Mouse (Mus musculus) adrenal gland, adult 2 months (tissue): ENCODE measurements at regions not wholly inside any gene's neighbourhood (a gene's known extent, or its start where the extent isn't known, plus 50 kb on each side); places are given as distances from the start of the nearest gene placed in this dataset.

ENCODE experiments used
- DNase-seq: peaks from one replicate; pipeline ENCODE4 v3.0.0; 2021

DNA sequence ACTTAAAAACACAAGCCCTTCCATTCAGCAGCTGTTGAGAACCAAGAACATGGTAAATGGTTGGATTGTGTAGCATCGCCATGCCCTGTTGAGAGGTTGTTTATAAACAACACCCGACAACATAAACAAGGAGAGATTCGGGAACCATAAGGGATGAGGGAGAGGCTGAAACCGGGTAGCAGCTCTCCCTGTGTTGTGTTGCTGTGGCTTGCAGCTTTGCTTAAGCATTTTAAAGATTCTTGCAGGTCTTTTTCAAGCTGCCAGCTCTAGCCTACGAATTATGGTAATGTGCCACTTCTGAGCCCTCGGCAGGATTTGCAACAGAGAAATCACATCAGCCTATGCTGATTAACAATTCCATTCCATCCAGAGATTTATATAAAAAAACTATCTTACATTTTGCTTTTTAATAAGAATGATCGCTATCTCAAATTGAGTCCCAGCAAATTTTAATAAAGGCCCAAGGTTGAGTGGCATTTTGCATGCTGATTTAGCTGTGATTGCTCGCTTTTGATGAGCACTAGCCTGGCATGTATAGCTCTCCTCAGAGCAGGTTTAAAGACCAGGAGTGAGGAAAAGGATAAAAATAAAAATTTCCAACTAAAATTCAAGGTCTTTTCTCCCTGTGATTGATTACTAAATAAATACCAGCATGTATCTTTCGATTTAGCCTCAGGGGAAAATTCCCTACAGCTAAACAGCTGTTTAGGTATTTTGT lies 445.7 kb upstream of the 4930412O13Rik start:
- DNase-seq: no peak

DNA sequence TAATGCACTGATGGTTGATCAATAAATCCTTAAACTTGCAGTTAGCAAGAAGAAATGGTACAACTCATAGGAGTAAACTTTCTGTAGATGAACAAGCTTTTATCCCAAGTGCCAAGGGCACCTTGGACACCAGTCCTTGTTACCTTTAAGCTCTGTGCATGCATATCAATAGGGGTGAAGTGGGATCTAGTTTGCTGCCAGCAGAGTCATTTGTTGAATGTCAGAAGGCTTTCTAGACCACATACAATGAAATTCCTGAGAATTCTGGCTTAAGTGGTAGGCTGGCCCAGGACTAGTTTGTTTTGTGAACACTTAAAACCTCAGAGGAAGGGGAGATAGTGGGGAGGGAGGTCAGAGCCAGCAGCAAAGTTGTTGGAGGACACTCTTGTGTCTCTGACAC lies 437.9 kb upstream of the 4930412O13Rik start:
- no peak for DNase-seq

DNA sequence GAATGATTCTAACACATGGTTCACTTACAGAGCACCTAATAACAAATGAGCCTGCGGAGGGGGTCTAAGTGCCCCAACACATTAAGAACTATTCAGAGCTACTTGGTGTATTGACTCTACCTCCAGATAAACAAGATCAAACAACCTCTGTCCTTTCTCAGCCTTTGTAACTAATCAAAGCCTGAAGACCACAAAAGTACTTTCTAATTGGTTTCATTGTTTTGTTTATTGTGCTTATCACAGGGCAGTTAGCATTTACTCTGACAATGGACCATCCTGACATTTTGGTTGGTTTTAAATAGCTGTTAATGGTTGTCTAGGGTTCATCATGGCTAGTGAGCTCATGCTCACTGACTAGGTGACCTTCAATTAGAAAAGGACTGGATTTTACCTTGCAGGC lies 435.2 kb upstream of the 4930412O13Rik start:
- DNase-seq: no peak

DNA sequence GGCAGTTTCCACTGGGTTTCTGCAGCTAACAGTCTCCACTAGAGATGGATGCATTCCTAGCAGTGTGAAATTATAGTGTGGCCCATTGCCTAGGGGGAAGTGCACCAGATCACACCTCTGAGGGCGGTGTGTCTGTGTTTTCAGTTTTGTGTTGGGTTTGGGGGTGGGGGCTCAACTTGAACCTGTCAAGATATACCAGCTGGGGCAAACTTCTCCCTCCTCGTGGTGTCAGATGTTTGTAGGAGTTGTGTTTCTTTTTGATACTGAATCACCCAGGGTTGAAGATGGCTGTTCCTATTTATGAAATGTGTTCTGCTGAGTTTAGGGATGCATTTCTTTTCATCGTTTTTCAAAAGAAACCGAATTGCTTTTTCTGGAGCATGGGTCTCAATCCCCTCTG lies 416.6 kb upstream of the 4930412O13Rik start:
- no peak for DNase-seq

DNA sequence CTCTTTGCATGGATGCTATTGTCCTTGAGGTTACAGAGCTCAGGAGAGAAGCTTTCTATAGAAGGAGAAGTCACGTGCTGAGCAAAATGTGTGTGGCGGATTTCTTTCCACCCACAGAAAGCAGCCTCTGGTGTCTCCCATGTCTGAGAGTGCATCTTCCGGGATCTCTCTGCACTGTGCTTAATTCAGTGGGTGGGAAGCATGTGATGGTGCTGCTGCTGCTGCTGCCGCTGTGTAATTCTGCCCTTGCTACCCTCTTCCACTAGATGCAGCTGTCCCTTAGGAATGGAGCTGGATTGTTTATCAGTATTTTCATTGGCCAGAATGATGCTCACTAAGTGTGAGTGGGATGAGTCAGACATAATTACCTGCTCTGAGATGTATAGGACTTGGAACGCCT lies 416.2 kb upstream of the 4930412O13Rik start:
- DNase-seq: no peak

DNA sequence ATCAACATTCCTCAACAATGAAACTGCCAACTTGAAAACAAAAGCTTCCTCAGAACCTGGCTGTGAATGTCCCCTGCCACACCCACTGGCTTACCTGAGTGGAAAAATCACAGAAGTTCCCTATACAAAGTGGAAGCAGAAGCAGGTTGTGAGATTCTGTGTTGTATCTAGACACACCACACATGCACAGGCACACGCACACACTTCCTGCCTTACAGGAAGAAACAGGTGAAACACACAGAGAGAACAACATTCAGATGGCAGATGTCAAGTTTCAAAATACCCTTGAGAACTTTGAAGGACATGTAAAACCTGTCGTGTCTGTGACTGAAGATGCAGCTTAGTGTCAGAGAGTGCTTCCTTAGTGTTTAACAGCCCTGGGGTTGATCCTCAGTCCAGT lies 413.5 kb upstream of the 4930412O13Rik start:
- no peak for DNase-seq

DNA sequence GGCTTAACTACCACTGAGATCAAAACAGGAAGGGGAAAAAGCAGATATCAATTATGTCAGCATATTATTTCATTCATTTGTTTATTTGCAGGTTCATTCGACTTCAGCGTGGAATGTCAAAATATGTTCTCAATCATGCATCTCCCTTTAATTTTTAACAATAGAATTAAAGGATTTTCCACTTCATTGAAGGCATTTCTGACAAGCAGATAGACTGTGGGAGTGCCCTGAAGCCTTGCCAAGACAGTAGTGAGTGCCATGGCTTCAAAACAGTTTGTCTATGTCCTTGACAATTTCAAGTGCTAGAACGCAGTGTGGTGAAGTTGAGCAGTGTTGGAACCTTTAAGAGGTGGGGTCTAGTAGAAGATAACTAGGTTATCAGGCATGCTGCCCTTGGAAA lies 412.4 kb upstream of the 4930412O13Rik start:
- no peak for DNase-seq

DNA sequence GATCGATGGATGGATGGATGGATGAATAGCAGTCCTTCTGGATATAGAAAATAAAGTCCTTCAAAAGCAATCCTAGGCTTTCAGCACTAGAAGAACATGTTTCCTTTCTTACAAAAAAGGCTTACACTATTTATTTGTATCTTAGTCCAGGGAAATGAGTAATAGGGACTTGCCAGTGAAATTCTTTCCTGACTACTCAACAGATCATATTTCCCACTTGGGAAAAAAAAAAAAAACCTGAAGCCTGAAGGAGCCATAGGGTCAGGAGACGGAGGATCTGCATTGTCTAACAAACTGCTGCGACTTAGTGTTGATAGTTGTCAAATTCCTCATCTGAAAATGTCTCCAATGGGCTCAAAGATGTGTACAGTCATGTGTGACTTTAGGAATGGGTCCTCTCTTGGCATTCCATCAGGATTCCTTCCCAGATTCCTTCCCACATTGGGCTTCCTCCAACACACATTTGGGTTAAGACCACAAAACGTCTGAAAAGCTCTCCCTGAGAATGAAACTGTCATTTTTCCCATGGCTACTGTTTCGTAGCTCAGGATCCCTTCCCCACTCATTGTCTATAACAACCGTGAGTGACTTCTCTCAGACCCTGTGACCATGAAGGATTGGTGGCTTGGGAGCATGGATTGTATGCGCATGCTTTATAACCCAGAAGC lies 399.2 kb upstream of the 4930412O13Rik start:
- DNase-seq: no peak

DNA sequence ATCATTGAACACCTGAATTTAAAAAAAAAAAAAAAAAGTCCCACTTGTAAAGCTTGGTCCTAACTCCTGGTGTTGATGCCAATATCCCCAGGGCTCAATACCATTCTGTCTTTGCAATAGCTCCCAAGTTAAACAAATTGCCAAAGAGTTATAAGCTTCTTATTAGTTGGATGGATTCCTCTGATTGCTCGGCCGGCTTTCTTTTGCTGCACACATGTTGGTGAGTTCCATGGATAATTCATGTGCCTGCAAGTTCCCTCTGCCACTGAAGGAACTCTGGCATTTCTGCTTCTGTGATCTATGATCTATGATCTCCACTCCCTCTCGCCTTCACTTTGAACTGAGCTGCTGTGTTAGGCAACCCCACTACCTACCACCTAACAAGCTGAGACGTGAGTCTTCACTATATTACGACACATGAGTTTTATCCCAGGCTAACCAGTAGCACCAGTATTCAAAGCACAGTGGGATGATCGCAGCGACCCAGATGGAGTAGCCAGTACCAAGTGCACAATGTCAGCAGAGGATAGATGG lies 393.6 kb upstream of the 4930412O13Rik start:
- DNase-seq: no peak

DNA sequence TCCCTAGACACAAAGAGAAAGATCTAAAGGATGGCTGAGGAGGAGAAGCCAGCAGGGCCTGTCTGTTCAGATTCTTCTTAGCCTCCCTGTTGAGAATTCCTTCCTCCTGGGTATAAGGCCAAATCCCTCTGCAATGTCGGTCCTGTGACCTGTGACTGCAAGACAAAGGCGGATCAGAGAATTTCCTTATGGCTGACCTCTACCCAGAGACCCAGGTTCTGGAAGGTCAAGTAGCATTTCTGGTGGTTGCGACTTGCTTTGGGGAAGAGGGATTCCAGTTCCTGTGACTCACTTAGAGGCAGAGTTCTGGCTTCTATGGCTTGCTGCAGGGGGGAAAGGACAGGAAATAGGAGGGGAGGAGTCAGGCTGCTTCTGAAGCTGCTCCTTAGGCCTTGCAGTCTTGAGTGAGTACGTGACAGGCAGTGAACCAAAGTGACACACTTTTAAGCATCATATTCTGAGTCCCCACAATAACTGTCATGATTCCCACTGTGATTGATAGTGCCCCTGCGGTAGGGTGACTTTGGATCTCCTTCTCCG lies 387.4 kb upstream of the 4930412O13Rik start:
- no peak for DNase-seq

DNA sequence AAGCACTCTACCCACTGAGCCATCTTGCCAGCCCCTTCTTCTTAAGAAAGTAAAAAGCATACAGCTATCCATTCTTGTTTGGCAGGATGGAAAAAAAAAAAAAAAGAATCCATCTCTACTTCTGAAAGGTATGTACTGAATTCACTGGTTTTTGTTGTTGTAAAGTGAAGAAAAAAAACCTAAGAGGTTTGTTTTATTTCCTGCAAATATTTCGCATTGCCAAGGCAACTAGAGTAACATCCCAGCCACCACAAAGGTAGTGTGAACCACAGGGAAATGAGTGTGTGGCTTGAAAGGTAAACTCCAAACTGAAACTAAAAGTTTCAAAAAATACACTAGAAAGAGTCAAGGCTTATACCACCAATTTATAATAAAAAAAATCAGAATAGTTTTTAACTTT lies 361.0 kb upstream of the 4930412O13Rik start:
- no peak for DNase-seq

DNA sequence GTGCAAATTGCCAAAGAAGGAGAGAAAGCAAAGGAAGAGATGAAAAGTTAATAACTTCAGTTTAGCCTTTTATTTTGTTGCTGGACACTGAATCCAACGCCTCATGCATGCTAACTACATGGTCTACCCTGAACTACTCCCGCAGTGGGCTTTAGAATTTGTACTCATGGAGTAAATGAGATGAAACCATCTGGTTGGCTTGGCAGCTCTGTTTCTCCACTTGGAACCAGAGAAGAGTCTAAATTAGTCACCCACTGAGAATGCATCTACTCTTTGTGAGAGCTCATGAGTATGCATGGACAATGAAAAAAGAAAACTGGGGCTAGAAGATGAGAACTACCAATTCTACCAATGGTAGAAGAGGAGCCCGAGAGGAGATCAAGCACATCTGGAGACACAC lies 355.1 kb upstream of the 4930412O13Rik start:
- DNase-seq: no peak

DNA sequence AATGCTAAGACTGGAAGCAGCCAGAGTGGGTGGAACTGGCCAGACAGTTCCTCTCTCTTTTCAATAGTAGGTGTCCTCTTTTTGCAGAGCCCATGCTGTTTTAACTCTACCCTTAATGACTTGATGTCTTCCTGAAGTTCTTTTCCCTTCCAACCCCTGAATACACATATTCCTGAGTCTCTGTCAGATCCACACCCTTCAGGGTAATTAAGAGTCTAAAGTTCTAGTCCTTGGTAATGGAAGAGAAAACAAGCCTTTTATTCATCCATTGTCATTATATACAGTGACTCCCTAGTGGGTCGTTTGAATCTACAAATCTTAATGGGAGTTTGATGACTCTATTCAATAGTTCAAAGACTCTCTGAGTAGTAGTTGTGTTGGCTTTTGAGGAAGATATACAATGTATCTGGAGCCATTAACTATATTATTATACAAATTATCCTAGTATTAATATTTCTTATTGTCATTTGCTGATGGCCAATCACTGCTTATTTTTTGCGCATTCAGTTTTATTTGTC lies 345.9 kb upstream of the 4930412O13Rik start:
- no peak for DNase-seq

DNA sequence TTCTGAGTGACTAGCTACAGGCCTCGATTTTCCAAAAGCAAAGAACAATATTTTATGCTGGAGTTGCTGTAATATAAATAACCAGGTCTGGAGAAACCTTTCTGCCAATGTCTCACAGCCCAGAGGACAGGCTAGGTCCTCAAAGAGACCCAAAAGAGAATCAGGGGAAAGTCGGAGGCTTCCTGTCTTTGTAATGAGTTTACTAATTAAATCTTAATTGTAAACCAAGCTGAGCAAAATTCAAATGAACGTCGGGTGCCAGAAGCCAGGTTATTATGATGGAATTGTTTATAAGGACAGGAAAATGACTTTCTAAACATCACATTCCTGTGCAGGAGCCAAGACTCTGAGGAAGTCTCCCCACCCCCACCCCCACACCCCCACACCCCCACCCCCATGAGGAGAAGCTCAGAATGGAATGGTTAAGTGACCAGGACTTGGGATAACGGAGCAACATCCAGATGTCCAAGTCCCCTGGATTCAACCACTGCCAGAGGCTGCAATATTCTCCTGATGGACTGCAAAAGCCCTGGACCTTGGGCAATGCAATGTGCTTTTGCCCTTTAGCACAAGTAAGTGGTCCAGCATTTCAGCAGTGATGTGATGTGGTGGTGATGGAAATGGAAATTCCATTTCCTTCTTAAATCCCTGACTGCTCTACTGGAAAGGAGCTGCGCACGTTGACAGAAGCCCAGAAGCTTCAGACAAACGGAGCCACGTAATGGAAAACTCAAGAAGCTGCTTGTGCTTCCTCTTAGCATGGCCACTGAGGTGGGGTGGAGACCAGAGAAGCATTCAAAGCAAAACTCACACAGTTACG lies 333.1 kb upstream of the 4930412O13Rik start:
- DNase-seq: no peak

DNA sequence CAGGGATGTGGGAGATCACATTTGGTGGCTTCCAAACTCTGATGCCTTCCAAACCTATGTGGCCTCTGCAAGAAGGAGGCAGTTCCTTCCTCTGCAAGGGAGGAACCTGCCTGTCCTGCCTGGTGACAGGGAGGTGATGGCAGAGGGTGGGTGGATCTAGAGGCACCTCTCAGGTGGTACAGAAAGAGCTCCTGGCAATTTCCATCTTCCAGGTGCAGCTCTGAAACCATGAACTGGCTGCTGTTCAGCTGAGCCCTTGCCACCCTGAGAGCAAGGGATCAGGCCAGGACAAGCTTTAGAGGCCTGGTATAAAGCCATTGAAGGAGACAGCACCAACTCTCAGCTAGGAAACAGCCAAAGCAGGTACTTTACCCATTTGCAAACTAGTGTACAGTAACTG lies 327.7 kb upstream of the 4930412O13Rik start:
- no peak for DNase-seq

DNA sequence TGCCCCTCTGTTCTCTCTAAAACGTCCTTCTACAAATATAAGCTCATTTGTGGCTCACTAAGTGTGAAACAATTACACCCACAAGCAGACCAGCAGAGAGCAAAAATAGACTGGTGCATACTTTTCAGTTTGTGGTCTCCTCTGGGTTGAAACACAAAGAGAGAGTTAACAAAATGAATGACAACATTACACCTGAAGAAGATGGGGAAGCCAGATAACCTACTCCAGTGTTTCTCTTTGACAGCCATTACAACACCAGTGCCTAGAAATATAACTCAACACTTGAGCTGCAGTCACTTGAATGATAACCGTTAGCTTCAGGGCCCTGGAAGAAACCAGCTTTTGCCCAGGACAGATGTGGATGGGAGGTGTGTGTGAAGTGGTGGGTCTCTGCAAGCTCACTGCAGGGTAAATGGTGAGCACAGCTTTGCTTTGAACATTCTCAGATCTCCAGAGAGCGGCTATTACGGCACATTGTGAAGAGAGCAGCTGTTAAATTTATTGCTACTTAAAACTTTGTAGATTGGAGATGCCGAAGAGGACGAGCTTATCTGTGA lies 316.5 kb upstream of the 4930412O13Rik start:
- DNase-seq: no peak

DNA sequence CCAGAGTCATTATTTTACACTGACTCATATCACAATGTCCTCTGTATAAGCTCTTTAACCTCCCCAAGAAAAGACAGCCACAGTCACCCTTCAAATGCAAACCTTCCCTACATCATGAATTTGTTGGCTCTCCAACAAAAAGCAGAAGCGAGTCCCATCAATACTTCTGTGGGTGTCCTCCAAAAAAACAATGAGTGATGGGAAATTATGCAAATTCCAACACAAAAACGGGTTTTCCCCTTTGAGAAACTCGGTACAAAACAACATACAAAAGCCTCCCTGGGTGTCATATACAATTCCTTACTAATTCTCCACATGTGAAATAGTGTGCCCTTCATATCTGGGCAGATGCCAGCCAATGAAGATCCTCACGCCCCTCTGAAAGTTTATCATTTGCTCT lies 311.8 kb upstream of the 4930412O13Rik start:
- DNase-seq: no peak

DNA sequence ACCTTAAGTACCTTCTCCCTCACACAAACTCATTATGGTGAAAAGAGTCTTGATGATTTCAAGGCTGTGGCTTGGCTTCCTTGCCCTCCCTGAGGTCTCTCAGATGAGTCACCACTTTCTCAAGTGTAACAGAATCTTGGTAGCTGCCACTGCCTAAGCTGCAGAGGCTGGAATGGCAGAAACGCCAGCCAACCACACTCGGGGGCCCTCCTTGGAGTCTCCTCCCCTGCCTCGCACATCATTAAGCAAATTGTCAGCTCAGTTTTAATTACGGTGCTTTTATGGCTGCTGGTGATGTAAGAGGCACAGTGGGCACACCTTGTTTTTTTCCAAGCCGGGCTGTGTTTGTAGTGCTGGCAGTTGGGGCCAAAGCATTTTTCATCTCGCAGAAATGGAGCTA lies 306.9 kb upstream of the 4930412O13Rik start:
- no peak for DNase-seq

DNA sequence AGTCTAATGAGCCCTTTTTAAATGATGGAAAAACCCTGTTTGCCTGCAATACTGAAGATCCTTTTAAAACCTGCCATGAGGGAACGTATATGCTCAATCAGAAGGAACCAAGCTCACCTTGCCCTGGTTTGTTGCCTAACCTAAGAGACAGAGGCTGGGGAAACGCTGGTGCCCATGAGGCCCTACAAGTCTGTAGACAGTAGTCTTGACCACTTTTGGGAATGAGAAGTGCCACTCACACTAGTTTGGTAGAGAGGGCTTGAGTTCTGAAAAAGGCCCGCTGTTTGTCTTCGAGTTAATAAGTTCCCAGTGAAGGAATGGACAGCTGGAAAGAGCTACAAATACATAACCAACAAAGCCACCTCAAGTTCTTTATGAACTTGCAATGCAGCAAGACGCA lies 306.4 kb upstream of the 4930412O13Rik start:
- no peak for DNase-seq

DNA sequence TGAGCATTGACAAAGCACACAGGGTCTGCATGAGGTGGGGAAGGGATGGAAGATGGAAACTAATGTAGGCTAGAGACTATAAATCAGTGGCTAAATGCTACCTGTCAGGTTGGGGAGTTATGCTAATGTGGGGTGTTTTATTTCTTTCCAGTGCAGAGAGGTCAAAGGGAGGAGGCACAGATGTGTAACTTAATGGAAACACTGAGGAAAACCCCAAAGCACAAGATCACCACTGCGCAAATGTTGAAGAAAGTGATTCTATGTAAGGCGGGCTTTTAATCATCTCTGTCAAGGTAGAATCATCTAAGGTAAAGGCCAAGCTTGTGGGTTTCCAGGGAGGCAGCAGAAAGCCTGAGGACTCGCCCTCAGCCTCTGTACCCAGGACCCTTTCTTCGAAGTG lies 303.2 kb upstream of the 4930412O13Rik start:
- no peak for DNase-seq

DNA sequence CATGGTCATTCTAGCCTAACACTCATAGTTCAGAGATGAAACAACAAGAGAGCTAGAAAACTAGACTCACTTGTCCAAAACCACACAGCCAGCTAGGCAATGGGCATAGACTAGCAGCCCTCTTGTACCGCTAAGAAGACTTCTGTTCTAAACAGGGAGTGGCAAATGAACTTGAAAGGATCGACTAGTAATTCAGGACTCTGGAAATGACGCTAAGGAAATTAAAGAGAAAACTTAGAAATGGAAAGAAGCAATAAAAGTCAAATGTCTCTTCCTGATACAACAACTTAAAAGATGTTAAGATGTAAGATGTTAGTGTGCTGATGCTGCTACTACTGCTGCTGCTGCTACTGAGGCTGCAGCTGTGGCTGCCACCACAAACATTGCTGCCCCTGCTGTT lies 293.7 kb upstream of the 4930412O13Rik start:
- no peak for DNase-seq

DNA sequence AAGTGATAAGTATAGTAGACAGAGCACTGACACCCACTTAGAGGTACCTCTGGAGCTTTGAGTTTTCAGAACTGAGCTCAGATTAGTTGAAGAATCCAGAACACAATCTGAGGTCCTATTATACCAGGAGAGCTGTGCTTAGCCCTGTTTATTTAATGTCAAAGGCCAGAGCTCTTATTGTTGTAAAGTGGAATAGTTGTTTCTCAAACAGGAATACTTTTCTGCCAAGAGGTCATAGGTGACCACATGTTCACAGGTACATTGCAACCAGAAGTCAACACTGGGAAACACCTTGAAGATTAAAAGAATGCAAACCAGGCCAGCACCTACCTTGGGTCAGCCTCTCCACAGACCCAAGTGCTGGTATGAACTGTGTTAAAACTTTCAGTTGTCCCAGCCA lies 291.9 kb upstream of the 4930412O13Rik start:
- DNase-seq: no peak
